Mouse (Mus musculus) hindbrain, embryonic 15.5 days (tissue): Measurements from ENCODE around the gene Atp5l. TPM values are rescaled to one million over a fixed set of nuclear protein-coding genes. Genes with fewer than 3 reads are reported as not detected.

Experiments used
- ATAC-seq: fragments of 200-750 bp; cut with Nextera tagmentation; 2 replicates; pipeline ENCODE4 v1.8.0; 2017; ENCODE audit warnings: low read depth, moderate number of reproducible peaks, moderate TSS enrichment; ENCODE audit not compliant: low FRiP score
- H3K27ac ChIP-seq: fragments of 300-500 bp; sonication (generic); replicated peaks from 2 replicates; pipeline ENCODE4 v1.5.1; 2015; ENCODE audit warnings: mild to moderate bottlenecking, inconsistent platforms
- H3K27me3 ChIP-seq: fragments of 300-500 bp; sonication (generic); 2 replicates; pipeline ENCODE4 v1.6.1; 2015; ENCODE audit warnings: control low read depth, inconsistent platforms
- H3K36me3 ChIP-seq: fragments of 300-500 bp; sonication (generic); 2 replicates; pipeline ENCODE4 v1.6.1; 2015; ENCODE audit warnings: control low read depth, inconsistent platforms
- H3K4me1 ChIP-seq: fragments of 300-500 bp; sonication (generic); replicated peaks from 2 replicates; pipeline ENCODE4 v1.6.1; 2015; ENCODE audit warnings: control low read depth, inconsistent platforms
- H3K4me2 ChIP-seq: fragments of 300-500 bp; sonication (generic); 2 replicates; pipeline ENCODE4 v1.6.1; 2015; ENCODE audit warnings: moderate library complexity, mild to moderate bottlenecking, inconsistent platforms
- H3K4me3 ChIP-seq: fragments of 300-500 bp; sonication (generic); 2 replicates; pipeline ENCODE4 v1.5.1; 2015; ENCODE audit warnings: mild to moderate bottlenecking, inconsistent platforms
- H3K9ac ChIP-seq: fragments of 300-500 bp; sonication (generic); 2 replicates; pipeline ENCODE4 v1.6.1; 2015; ENCODE audit warnings: inconsistent platforms
- H3K9me3 ChIP-seq: fragments of 300-500 bp; sonication (generic); 2 replicates; pipeline ENCODE4 v1.6.1; 2016; ENCODE audit warnings: control low read depth, inconsistent platforms
- WGBS: fragments of 180-500 bp; shearing (Covaris S2); methylation state at CpG from one replicate; pipeline ENCODE4 v1.1.7; 2015; 5-methylcytosine and 5-hydroxymethylcytosine counted together
- polyA plus RNA-seq: library from polyadenylated mRNA; unstranded; fragments of >200 nt; fragmentation: Nextera tagmentation; extraction: Ambion mirVana; gene quantifications from 2 replicates; pipeline ENCODE4 v1.2.1, GENCODE M21; 2015

Atp5l gene
- polyA plus RNA-seq, 1 experiment from 2014 or later = 802 TPM

- 45% methylated on average over 7 of the region's 7 CpGs for WGBS
- ATAC-seq = no peak
- Histone ChIP-seq H3K4me1 (peaks cover 77% of the 10 kb centered on the region), H3K9ac (no peak overlapping the region), H3K36me3 (no peaks in the 10 kb centered on the region), H3K27ac (0 out of 2 replicates have a peak overlapping the region, but pooled peaks have one; percentile 23), H3K4me3 (no peak overlapping the region), H3K27me3 (no peaks in the 10 kb centered on the region), H3K9me3 (no peaks in the 10 kb centered on the region), H3K4me2 (peak overlapping the region; percentile 26)
These were observed 45.1 kb downstream of the Atp5l start for GRCm38 (mm10) chr9:44875476-44875875.

DNA sequence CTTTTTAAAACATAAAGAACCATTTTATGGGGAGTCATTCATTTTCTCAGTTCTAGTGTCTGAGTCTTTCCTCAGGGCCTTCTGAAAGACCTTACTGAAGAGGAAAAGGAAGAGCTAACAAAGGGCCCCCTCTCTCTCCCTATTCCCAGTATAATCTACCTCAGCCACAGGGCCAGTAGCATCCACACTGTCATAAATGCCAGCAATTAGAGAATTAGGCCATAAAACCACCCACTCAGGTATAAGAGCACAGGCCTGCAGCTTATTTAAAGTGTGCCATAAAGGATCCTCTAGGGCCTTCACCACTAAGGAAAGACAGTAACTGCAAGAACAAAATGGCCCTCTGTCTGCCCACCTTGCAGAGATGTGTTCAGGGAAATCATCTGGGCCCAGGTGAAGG is 46.3 kb downstream of the Atp5l start:
- H3K4me2 ChIP-seq = no peak overlapping the region
- no peaks in the 10 kb centered on the region for H3K36me3 ChIP-seq
- no peak overlapping the region for H3K4me3 ChIP-seq
- H3K9ac ChIP-seq = peak overlapping the region; percentile 11; the same call in 1 of the 2 replicates
- H3K27ac ChIP-seq = no peak overlapping the region
- no peak for ATAC-seq
- H3K4me1 ChIP-seq = peaks cover 74% of the 10 kb centered on the region
- no peaks in the 10 kb centered on the region for H3K9me3 ChIP-seq
- no peaks in the 10 kb centered on the region for H3K27me3 ChIP-seq

DNA sequence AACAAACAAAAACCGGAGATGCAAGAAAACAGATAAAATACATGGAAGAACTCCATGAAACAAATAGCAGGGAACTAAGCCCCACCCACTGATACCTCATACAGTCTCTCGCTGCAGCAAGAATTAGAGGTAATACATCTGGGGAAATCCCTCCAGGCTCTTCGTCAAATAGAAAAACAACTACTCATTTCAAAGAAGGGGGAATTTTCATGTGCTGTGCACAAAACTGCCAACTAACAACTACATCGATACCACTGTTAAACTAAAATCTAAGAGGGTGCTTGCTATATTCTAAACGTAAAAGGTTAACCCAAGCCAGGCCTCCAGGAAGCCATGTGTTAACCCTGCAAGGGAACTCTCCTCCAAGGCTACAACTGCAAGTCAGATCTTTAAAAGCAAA is 46.9 kb downstream of the Atp5l start:
- Histone ChIP-seq H3K4me2 (no peak overlapping the region), H3K27ac (no peak overlapping the region), H3K9me3 (no peaks in the 10 kb centered on the region), H3K9ac (no peak overlapping the region), H3K36me3 (no peaks in the 10 kb centered on the region), H3K4me1 (peaks cover 69% of the 10 kb centered on the region), H3K4me3 (no peak overlapping the region), H3K27me3 (no peaks in the 10 kb centered on the region)
- 77% methylated on average over 5 of the region's 5 CpGs for WGBS
- ATAC-seq = no peak

DNA sequence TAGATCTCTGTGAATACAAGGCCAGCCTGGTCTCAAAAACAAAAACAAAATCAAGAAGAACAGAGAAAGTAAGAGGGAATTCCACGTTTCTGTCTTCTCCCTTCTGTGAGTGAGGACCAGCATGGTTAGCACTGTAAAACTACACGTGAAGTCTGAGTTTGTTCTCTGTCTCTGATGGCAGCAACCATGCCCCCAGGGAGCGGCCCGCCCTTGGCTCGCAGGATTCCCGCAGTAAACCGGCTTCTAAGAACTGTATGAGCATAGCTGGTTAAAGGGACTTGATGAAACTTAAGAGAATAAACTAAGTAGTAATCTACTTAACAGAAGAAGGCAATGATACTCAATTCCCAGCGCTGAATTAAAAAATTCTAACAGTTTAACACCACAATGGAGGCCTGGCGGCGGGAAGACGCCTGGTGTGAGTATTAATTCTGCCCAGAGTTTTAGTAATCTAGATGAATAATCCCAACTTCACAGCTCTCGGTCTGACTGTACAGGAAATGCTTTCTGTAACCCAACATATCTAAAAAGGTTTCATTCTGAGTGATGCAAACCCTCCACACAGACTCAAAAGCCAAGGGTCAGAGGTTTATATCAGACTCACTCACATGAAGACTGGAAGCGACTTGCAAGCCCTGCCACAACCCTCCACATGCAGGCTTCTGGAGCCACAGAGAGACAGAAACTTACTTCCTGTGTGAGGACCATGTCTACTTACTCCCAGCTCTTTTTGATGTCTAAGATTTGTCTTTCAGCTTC is 52.0 kb downstream of the Atp5l start:
- peaks cover 45% of the 10 kb centered on the region for H3K4me1 ChIP-seq
- 83% methylated on average over 13 of the region's 13 CpGs for WGBS
- no peak overlapping the region for H3K9ac ChIP-seq
- no peak overlapping the region for H3K27ac ChIP-seq
- peaks cover 9% of the 10 kb centered on the region for H3K36me3 ChIP-seq
- H3K27me3 ChIP-seq = no peaks in the 10 kb centered on the region
- H3K9me3 ChIP-seq = no peaks in the 10 kb centered on the region
- no peak overlapping the region for H3K4me2 ChIP-seq
- ATAC-seq = no peak
- no peak overlapping the region for H3K4me3 ChIP-seq

DNA sequence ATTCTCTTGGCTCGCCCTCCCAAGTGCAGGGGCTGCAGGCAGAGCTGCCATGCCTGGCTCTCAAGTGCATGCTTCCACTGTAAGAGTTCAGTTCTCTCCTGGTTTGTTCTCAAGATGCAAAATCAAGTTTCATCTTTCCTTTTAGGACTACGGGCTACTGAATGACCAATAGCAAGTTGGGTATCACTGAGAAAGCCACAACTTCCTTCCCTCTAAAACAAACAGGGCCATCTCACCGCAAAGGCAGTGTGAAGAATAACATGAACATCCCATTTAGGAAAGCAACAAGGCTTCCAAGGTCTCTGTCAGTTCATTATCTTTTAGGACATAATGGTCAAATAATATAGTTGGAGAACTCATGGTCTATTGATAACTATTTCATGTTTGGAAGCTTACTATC is 52.9 kb downstream of the Atp5l start:
- no peak overlapping the region for H3K27ac ChIP-seq
- H3K4me3 ChIP-seq = no peak overlapping the region
- H3K9ac ChIP-seq = no peak overlapping the region
- H3K36me3 ChIP-seq = peaks cover 9% of the 10 kb centered on the region
- 93% methylated on average over 3 of the region's 3 CpGs for WGBS
- no peaks in the 10 kb centered on the region for H3K9me3 ChIP-seq
- no peaks in the 10 kb centered on the region for H3K27me3 ChIP-seq
- H3K4me1 ChIP-seq = peaks cover 36% of the 10 kb centered on the region
- ATAC-seq = no peak
- no peak overlapping the region for H3K4me2 ChIP-seq

DNA sequence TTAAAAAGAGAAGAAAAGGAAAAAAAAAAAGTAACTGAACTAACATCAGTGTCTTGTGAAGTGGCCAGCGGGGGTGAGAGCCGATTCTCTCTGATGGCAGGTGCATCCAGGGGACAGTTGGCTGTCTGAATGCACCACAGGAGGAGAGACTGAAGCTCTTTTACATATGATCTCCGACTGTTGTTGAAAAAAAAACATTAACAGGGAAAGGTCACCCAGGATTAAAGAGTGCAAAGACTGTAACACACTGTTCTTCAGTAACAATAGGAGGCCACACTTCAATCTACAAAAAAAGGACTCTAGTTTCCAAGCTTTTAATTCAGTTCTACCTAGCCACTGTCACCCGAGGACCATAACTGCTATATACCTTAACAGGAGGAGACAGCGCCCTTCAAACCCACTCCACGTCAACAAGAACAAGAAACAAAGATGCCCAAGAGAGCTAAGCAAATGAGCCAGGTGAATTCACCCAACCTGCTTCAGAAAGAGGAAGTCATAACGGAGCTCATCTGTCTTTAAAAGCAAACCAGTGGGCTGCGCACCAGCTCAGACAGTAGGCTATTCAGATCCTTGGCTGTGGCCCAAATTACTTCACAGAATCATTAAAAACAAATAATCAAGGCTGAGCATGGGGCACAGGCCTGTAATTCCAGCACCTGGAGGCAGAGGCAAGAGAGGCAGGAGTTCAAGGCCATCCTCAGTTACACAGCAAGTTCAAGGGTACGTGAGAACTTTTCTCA is 53.9 kb downstream of the Atp5l start:
- H3K9me3 ChIP-seq = no peaks in the 10 kb centered on the region
- H3K4me1 ChIP-seq = peaks cover 33% of the 10 kb centered on the region
- H3K27me3 ChIP-seq = no peaks in the 10 kb centered on the region
- peaks cover 9% of the 10 kb centered on the region for H3K36me3 ChIP-seq
- ATAC-seq = no peak
- no peak overlapping the region for H3K4me2 ChIP-seq
- H3K27ac ChIP-seq = no peak overlapping the region
- no peak overlapping the region for H3K9ac ChIP-seq
- WGBS = 42% methylated on average over 9 of the region's 9 CpGs
- no peak overlapping the region for H3K4me3 ChIP-seq

Other genes with a start within 250 kb of the Atp5l start
- not detected in 2 replicates for gene Treh, start 247.5 kb downstream of the Atp5l start, polyA plus RNA-seq
- 46.4 and 46.8 TPM in 2 replicates for gene Phldb1, start 185.5 kb downstream of the Atp5l start, polyA plus RNA-seq
- gene Arcn1, start 152.9 kb downstream of the Atp5l start, polyA plus RNA-seq = 130 and 135 TPM in 2 replicates
- 153 and 158 TPM in 2 replicates for gene Ift46, start 152.8 kb downstream of the Atp5l start, polyA plus RNA-seq
- gene Tmem25, start 121.4 kb downstream of the Atp5l start, polyA plus RNA-seq = 20.2 and 22.7 TPM in 2 replicates
- 0.26 and 0.42 TPM in 2 replicates for gene Ttc36, start 117.7 kb downstream of the Atp5l start, polyA plus RNA-seq
- gene Kmt2a, start 39.4 kb downstream of the Atp5l start, polyA plus RNA-seq = 23.2 and 25.9 TPM in 2 replicates
- 34.6 and 35.1 TPM in 2 replicates for gene Ube4a, start 44.9 kb upstream of the Atp5l start, polyA plus RNA-seq
- gene Cd3g, start 59.7 kb upstream of the Atp5l start, polyA plus RNA-seq = not detected in 2 replicates
- gene Cd3d, start 61.0 kb upstream of the Atp5l start, polyA plus RNA-seq = not detected in 2 replicates
- 0.18 TPM in 1 of 2 replicates, not detected in the other for gene Cd3e, start 88.9 kb upstream of the Atp5l start, polyA plus RNA-seq
- gene Mpzl2, start 119.1 kb upstream of the Atp5l start, polyA plus RNA-seq = 2.6 and 3.3 TPM in 2 replicates
- 1.3 TPM in 2 replicates for gene Mpzl3, start 134.4 kb upstream of the Atp5l start, polyA plus RNA-seq
- 0.31 and 0.34 TPM in 2 replicates for gene Jaml, start 158.4 kb upstream of the Atp5l start, polyA plus RNA-seq
- gene Scn2b, start 197.0 kb upstream of the Atp5l start, polyA plus RNA-seq = 10.3 TPM in 2 replicates
- 0.31 and 0.55 TPM in 2 replicates for gene Scn4b, start 217.7 kb upstream of the Atp5l start, polyA plus RNA-seq